Comparison of ENCODE assay signal across 9 mouse cellular contexts in the genomic region with DNA sequence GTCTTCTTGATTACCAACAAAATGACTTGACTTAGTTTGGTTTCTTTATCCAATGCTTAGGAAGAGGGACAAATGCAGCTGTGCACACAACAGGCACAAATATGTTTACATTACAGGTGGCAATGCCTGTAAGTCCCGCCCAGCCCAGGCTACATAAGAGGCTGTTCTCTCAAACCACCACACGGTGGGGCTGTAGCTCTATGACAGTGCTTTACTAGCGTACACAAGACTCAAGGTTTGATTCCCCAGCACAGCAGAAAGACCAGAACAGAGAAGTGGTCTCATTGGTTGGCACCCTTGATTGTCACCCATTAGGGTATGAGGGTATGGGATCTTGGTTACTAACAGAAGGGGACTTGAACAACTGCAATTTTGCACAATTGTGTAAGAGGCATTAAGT. TPM values are rescaled to one million over a fixed set of nuclear protein-coding genes. Genes with fewer than 3 reads are reported as not detected.
DNase-seq lines count a peak whose midpoint lies in the region; ATAC-seq and TF ChIP-seq lines count a peak whose summit lies in the region.
"Had no signal": no experiment of that assay in that cellular context is flagged by ENCODE, and none has a peak within 500 bp of the region (broad histone marks: within the 10 kb centered on the region; RNA-seq: fewer than 3 reads in every experiment).

No protein-coding gene starts in this region.

- H3K9me3 ChIP-seq in ES-E14 (ENCODE audit: control insufficient read depth, insufficient read depth, low read depth, low read length) = no peaks in the 10 kb centered on the region
- no peaks in the 10 kb centered on the region for H3K9me3 ChIP-seq in embryonic facial prominence, embryonic 14.5 days (ENCODE audit: control insufficient read depth, low read length)
- no peaks in the 10 kb centered on the region for H3K9me3 ChIP-seq in heart, embryonic 16.5 days (replicated peaks; ENCODE audit: control insufficient read depth, low read length)
- H3K9me3 ChIP-seq: hindbrain, embryonic 15.5 days had no signal

- no peak overlapping the region for H3K27ac ChIP-seq in ES-E14 (ENCODE audit: insufficient read depth, low read depth, low read length, poor library complexity, severe bottlenecking)
- no peak overlapping the region for H3K27ac ChIP-seq in embryonic facial prominence, embryonic 14.5 days (replicated peaks; ENCODE audit: low read depth, low read length)
- no peak overlapping the region for H3K27ac ChIP-seq in heart, embryonic 16.5 days (ENCODE audit: low read length)
- H3K27ac ChIP-seq: hindbrain, embryonic 15.5 days had no signal

- DNase-seq in ES-E14 (ENCODE audit: low read depth, low spot score) = peak; percentile 53
- peak; percentile 65 to 69 for DNase-seq in adrenal gland, postnatal 36 days
- peak; percentile 72 for DNase-seq in embryonic facial prominence, embryonic 14.5 days (ENCODE audit: low spot score)
- peak; percentile 57 to 76 for DNase-seq in kidney, postnatal 36 days
- DNase-seq in lung, postnatal 14 days = peak; percentile 67
- peak; percentile 85 for DNase-seq in retina, embryonic 14.5 days (ENCODE audit: low spot score)
- peak; percentile 83 for DNase-seq in thymus, postnatal 4 days

- no peak overlapping the region for H3K4me2 ChIP-seq in embryonic facial prominence, embryonic 14.5 days (ENCODE audit: low read depth, low read length)
- H3K4me2 ChIP-seq in heart, embryonic 16.5 days (ENCODE audit: low read depth, low read length) = no peak overlapping the region
- H3K4me2 ChIP-seq: hindbrain, embryonic 15.5 days had no signal

- H3K27me3 ChIP-seq in embryonic facial prominence, embryonic 14.5 days (replicated peaks; ENCODE audit: control insufficient read depth, insufficient read depth, low read length) = no peaks in the 10 kb centered on the region
- H3K27me3 ChIP-seq in heart, embryonic 16.5 days (ENCODE audit: control insufficient read depth, insufficient read depth, low read length) = no peaks in the 10 kb centered on the region
- H3K27me3 ChIP-seq: hindbrain, embryonic 15.5 days had no signal

- H3K4me1 ChIP-seq in ES-E14 (ENCODE audit: control insufficient read depth in 2 of 2, insufficient read depth in 2 of 2, low read length in 2 of 2, poor library complexity in 1 of 2) = peaks cover 0 to 2% of the 10 kb centered on the region in 2 experiments; a peak in 2 of 4 replicates
- no peaks in the 10 kb centered on the region for H3K4me1 ChIP-seq in embryonic facial prominence, embryonic 14.5 days (ENCODE audit: control insufficient read depth, insufficient read depth, low read length)
- H3K4me1 ChIP-seq in heart, embryonic 16.5 days (ENCODE audit: control insufficient read depth, insufficient read depth, low read length) = no peaks in the 10 kb centered on the region
- H3K4me1 ChIP-seq: hindbrain, embryonic 15.5 days had no signal

- WGBS in embryonic facial prominence, embryonic 14.5 days = 13% methylated on average over 3 of the region's 3 CpGs
- WGBS in heart, embryonic 16.5 days = 7% methylated on average over 3 of the region's 3 CpGs

- H3K36me3 ChIP-seq in ES-E14 (ENCODE audit: control insufficient read depth, insufficient read depth, low read length, poor library complexity, severe bottlenecking) = peaks cover 20% of the 10 kb centered on the region
- no peaks in the 10 kb centered on the region for H3K36me3 ChIP-seq in embryonic facial prominence, embryonic 14.5 days (ENCODE audit: control insufficient read depth, insufficient read depth, low read length)
- H3K36me3 ChIP-seq in heart, embryonic 16.5 days (ENCODE audit: control insufficient read depth, insufficient read depth) = no peaks in the 10 kb centered on the region
- H3K36me3 ChIP-seq: hindbrain, embryonic 15.5 days had no signal

- H3K4me3 ChIP-seq in ES-E14 (ENCODE audit: insufficient read depth in 1 of 2, low read depth in 1 of 2, low read length in 2 of 2, poor library complexity in 1 of 2, severe bottlenecking in 1 of 2) = no peak overlapping the region
- H3K4me3 ChIP-seq in embryonic facial prominence, embryonic 14.5 days (ENCODE audit: low read depth, low read length) = no peak overlapping the region
- H3K4me3 ChIP-seq in heart, embryonic 16.5 days (ENCODE audit: low read length) = no peak overlapping the region
- H3K4me3 ChIP-seq: hindbrain, embryonic 15.5 days had no signal

- no peak overlapping the region for H3K9ac ChIP-seq in ES-E14 (ENCODE audit: insufficient read depth, low read depth, low read length, poor library complexity, severe bottlenecking)
- no peak overlapping the region for H3K9ac ChIP-seq in embryonic facial prominence, embryonic 14.5 days (ENCODE audit: low read depth, low read length)
- H3K9ac ChIP-seq in heart, embryonic 16.5 days (ENCODE audit: low read length) = no peak overlapping the region
- H3K9ac ChIP-seq: hindbrain, embryonic 15.5 days had no signal

- ATAC-seq in embryonic facial prominence, embryonic 14.5 days (ENCODE audit: low read depth) = peak; percentile 65; the same call in 1 of the 2 replicates
- 0 out of 2 replicates have a peak, but pooled peaks have one; percentile 34 for ATAC-seq in heart, embryonic 16.5 days (replicated peaks; ENCODE audit: extremely low read depth, insufficient read depth, low FRiP score)

- in situ Hi-C loops in ES-E14 (cut with MboI; ENCODE audit: low sequenced_read_pairs in 2 of 2, unreplicated experiment in 2 of 2) = no loop called here

TF ChIP-seq in ES-E14, 5 proteins besides CTCF, POLR2A, EP300 and RAD21:
- TF ChIP-seq ZNF384 (IDR thresholded peaks at IDR 0.05; ENCODE audit: low read depth, low read length) (no peak), MAFK (IDR thresholded peaks at IDR 0.05; ENCODE audit: insufficient read depth, low read depth, low read length) (no peak), HCFC1 (IDR thresholded peaks at IDR 0.05; ENCODE audit: borderline replicate concordance, insufficient read depth, low read length) (no peak), ZC3H11A (IDR thresholded peaks at IDR 0.05; ENCODE audit: borderline replicate concordance, low read depth, low read length) (no peak), CHD2 (IDR thresholded peaks at IDR 0.05; ENCODE audit: low read depth, low read length) (no peak)

RNA-seq across cellular contexts. Expression of a gene that starts 55.7 kb away (rescaled TPM):
- total RNA-seq in ES-E14 (2012; rRNA removed) = not detected in 2 replicates
- not detected for total RNA-seq in adrenal gland, postnatal 36 days (2021)
- not detected in 2 replicates for polyA plus RNA-seq in embryonic facial prominence, embryonic 14.5 days (2014; fragmentation: Nextera tagmentation; extraction: Ambion mirVana)
- not detected in 2 replicates for polyA plus RNA-seq in heart, embryonic 16.5 days (2015; fragmentation: Nextera tagmentation; extraction: Ambion mirVana)
- polyA plus RNA-seq: hindbrain, embryonic 15.5 days had no signal
